Mouse (Mus musculus) megakaryocyte, embryonic 14.5 days (primary cell): ENCODE measurements at regions not wholly inside any gene's neighbourhood (a gene's known extent, or its start where the extent isn't known, plus 50 kb on each side); places are given as distances from the start of the nearest gene placed in this dataset.
"Not testable (repeated sequence)": the region's sequence is repeated elsewhere in the genome, so short reads cannot be mapped to it uniquely, and the experiment has no call there.

Experiments used
- FLI1 ChIP-seq: IDR thresholded peaks from 2 replicates; pipeline ENCODE4 v1.6.1; 2012; ENCODE audit warnings: low read length, inconsistent platforms, mixed read lengths
- GATA1 ChIP-seq: IDR thresholded peaks from 3 replicates; pipeline ENCODE4 v1.6.1; 2012; ENCODE audit warnings: mixed read lengths, low read length, inconsistent platforms, borderline replicate concordance

- TF ChIP-seq FLI1, GATA1: not testable (repeated sequence)
Measured at GRCm38 (mm10) chr14:53101362-53101761, 605.8 kb upstream of the Olfr1507 start.
